Mouse (Mus musculus) intestine, embryonic 15.5 days (tissue): ENCODE results near the gene Dapl1. TPM values are rescaled to one million over a fixed set of nuclear protein-coding genes. Genes with fewer than 3 reads are reported as not detected.
A peak's percentile ranks its signal among the peaks of the same experiment; 100 is the strongest.

Experiments used
- ATAC-seq: fragments of 200-750 bp; cut with Nextera tagmentation; 2 replicates; pipeline ENCODE4 v1.8.0; 2017; ENCODE audit warnings: moderate TSS enrichment, moderate library complexity
- H3K27ac ChIP-seq: fragments of 300-500 bp; sonication (generic); 2 replicates; pipeline ENCODE4 v1.5.1; 2015; ENCODE audit warnings: mild to moderate bottlenecking, inconsistent platforms
- H3K27me3 ChIP-seq: fragments of 300-500 bp; sonication (generic); replicated peaks from 2 replicates; pipeline ENCODE4 v1.6.1; 2015; ENCODE audit warnings: inconsistent platforms
- H3K36me3 ChIP-seq: fragments of 300-500 bp; sonication (generic); 2 replicates; pipeline ENCODE4 v1.6.1; 2015; ENCODE audit warnings: inconsistent platforms
- H3K4me1 ChIP-seq: fragments of 300-500 bp; sonication (generic); replicated peaks from 2 replicates; pipeline ENCODE4 v1.6.1; 2015; ENCODE audit warnings: inconsistent platforms
- H3K4me2 ChIP-seq: fragments of 300-500 bp; sonication (generic); replicated peaks from 2 replicates; pipeline ENCODE4 v1.6.1; 2015; ENCODE audit warnings: mild to moderate bottlenecking, inconsistent platforms
- H3K4me3 ChIP-seq: fragments of 300-500 bp; sonication (generic); replicated peaks from 2 replicates; pipeline ENCODE4 v1.5.1; 2015; ENCODE audit warnings: inconsistent platforms
- H3K9ac ChIP-seq: fragments of 300-500 bp; sonication (generic); 2 replicates; pipeline ENCODE4 v1.6.1; 2015; ENCODE audit warnings: inconsistent platforms
- H3K9me3 ChIP-seq: fragments of 300-500 bp; sonication (generic); 2 replicates; pipeline ENCODE4 v1.6.1; 2016; ENCODE audit warnings: inconsistent platforms
- WGBS: fragments of 180-500 bp; shearing (Covaris S2); methylation state at CpG from one replicate; pipeline ENCODE4 v1.1.7; 2015; 5-methylcytosine and 5-hydroxymethylcytosine counted together
- polyA plus RNA-seq: library from polyadenylated mRNA; unstranded; fragments of >200 nt; fragmentation: Nextera tagmentation; extraction: Ambion mirVana; gene quantifications from 2 replicates; pipeline ENCODE4 v1.2.1, GENCODE M21; 2015

Gene Dapl1
- 0.28 TPM in 1 of 2 replicates, not detected in the other for polyA plus RNA-seq

GRCm38 (mm10) chr2:59484438-59484837 lies at the start of gene Dapl1:
Gene Dapl1 (plus strand): TSS chr2:59484653.
- WGBS, result 55% methylated on average over 9 of the region's 9 CpGs
- no peaks in the 10 kb centered on the region for H3K27me3 ChIP-seq
- no peaks in the 10 kb centered on the region for H3K9me3 ChIP-seq
- no peak for ATAC-seq
- no peaks in the 10 kb centered on the region for H3K36me3 ChIP-seq
- 0 out of 2 replicates have a peak, but pooled peaks cover 2% of the 10 kb centered on the region for H3K4me1 ChIP-seq
- H3K9ac ChIP-seq, result no peak within 1 kb of the TSS
- H3K4me3 ChIP-seq, result no peak within 1 kb of the TSS
- no peak within 1 kb of the TSS for H3K4me2 ChIP-seq
- H3K27ac ChIP-seq, result no peak within 1 kb of the TSS

- Histone ChIP-seq H3K9ac (no peak overlapping the region), H3K4me3 (no peak overlapping the region), H3K4me1 (peaks cover 2% of the 10 kb centered on the region; the same call in 1 of the 2 replicates), H3K9me3 (no peaks in the 10 kb centered on the region), H3K27me3 (no peaks in the 10 kb centered on the region), H3K27ac (no peak overlapping the region), H3K4me2 (no peak overlapping the region), H3K36me3 (no peaks in the 10 kb centered on the region)
- WGBS, result 87% methylated on average over 9 of the region's 9 CpGs
- no peak for ATAC-seq
Measured at GRCm38 (mm10) chr2:59434820-59435219, 49.6 kb upstream of the Dapl1 start.

GRCm38 (mm10) chr2:59437684-59438393 lies 46.6 kb upstream of the Dapl1 start:
- Histone ChIP-seq H3K4me1 (peaks cover 2% of the 10 kb centered on the region; the same call in 1 of the 2 replicates), H3K4me3 (no peak overlapping the region), H3K4me2 (peak overlapping the region; percentile 42), H3K27ac (no peak overlapping the region), H3K9me3 (no peaks in the 10 kb centered on the region), H3K27me3 (no peaks in the 10 kb centered on the region), H3K9ac (no peak overlapping the region), H3K36me3 (no peaks in the 10 kb centered on the region)
- 65% methylated on average over 12 of the region's 12 CpGs for WGBS
- ATAC-seq, result peak; percentile 66

- H3K4me2 ChIP-seq, result peak overlapping the region; percentile 42
- no peak overlapping the region for H3K4me3 ChIP-seq
- H3K36me3 ChIP-seq, result no peaks in the 10 kb centered on the region
- peaks cover 2% of the 10 kb centered on the region; the same call in 1 of the 2 replicates for H3K4me1 ChIP-seq
- 12% methylated on average over 10 of the region's 10 CpGs for WGBS
- no peak overlapping the region for H3K27ac ChIP-seq
- no peaks in the 10 kb centered on the region for H3K27me3 ChIP-seq
- H3K9me3 ChIP-seq, result no peaks in the 10 kb centered on the region
- peak; percentile 78 for ATAC-seq
- no peak overlapping the region for H3K9ac ChIP-seq
Measured at GRCm38 (mm10) chr2:59438479-59438935, 45.9 kb upstream of the Dapl1 start.

GRCm38 (mm10) chr2:59439824-59440223 lies 44.6 kb upstream of the Dapl1 start:
- no peaks in the 10 kb centered on the region for H3K36me3 ChIP-seq
- H3K27me3 ChIP-seq, result no peaks in the 10 kb centered on the region
- H3K4me3 ChIP-seq, result no peak overlapping the region
- H3K4me2 ChIP-seq, result no peak overlapping the region
- 82% methylated on average over 9 of the region's 9 CpGs for WGBS
- peaks cover 2% of the 10 kb centered on the region; the same call in 1 of the 2 replicates for H3K4me1 ChIP-seq
- H3K27ac ChIP-seq, result no peak overlapping the region
- H3K9me3 ChIP-seq, result no peaks in the 10 kb centered on the region
- ATAC-seq, result no peak
- H3K9ac ChIP-seq, result no peak overlapping the region

- Histone ChIP-seq H3K9ac (no peak overlapping the region), H3K4me2 (no peak overlapping the region), H3K4me1 (peaks cover 2% of the 10 kb centered on the region; the same call in 1 of the 2 replicates), H3K36me3 (no peaks in the 10 kb centered on the region), H3K27me3 (no peaks in the 10 kb centered on the region), H3K4me3 (no peak overlapping the region), H3K27ac (no peak overlapping the region), H3K9me3 (no peaks in the 10 kb centered on the region)
- ATAC-seq, result no peak
- WGBS, result 37% methylated on average over 5 of the region's 5 CpGs
Measured at GRCm38 (mm10) chr2:59440481-59440880, 44.0 kb upstream of the Dapl1 start.

- Histone ChIP-seq H3K27ac (no peak overlapping the region), H3K4me1 (peaks cover 2% of the 10 kb centered on the region; the same call in 1 of the 2 replicates), H3K9me3 (no peaks in the 10 kb centered on the region), H3K36me3 (no peaks in the 10 kb centered on the region), H3K4me2 (no peak overlapping the region), H3K27me3 (no peaks in the 10 kb centered on the region), H3K9ac (no peak overlapping the region), H3K4me3 (no peak overlapping the region)
- 83% methylated on average over 5 of the region's 5 CpGs for WGBS
- no peak for ATAC-seq
Measured at GRCm38 (mm10) chr2:59441681-59442080, 42.8 kb upstream of the Dapl1 start.

- H3K4me3 ChIP-seq, result no peak overlapping the region
- no peak overlapping the region for H3K9ac ChIP-seq
- no peak overlapping the region for H3K4me2 ChIP-seq
- no peak overlapping the region for H3K27ac ChIP-seq
- no peaks in the 10 kb centered on the region for H3K27me3 ChIP-seq
- WGBS, result 70% methylated on average over 6 of the region's 6 CpGs
- no peaks in the 10 kb centered on the region for H3K4me1 ChIP-seq
- no peak for ATAC-seq
- H3K36me3 ChIP-seq, result no peaks in the 10 kb centered on the region
- no peaks in the 10 kb centered on the region for H3K9me3 ChIP-seq
Measured at GRCm38 (mm10) chr2:59446671-59447070, 37.8 kb upstream of the Dapl1 start.

- H3K27ac ChIP-seq, result no peak overlapping the region
- H3K4me1 ChIP-seq, result no peaks in the 10 kb centered on the region
- 63% methylated on average over 2 of the region's 2 CpGs for whole genome bisulfite sequencing
- H3K4me2 ChIP-seq, result no peak overlapping the region
- H3K27me3 ChIP-seq, result no peaks in the 10 kb centered on the region
- H3K9me3 ChIP-seq, result no peaks in the 10 kb centered on the region
- H3K4me3 ChIP-seq, result no peak overlapping the region
- H3K9ac ChIP-seq, result no peak overlapping the region
- no peak for ATAC-seq
- H3K36me3 ChIP-seq, result no peaks in the 10 kb centered on the region
Measured at GRCm38 (mm10) chr2:59447712-59448111, 36.7 kb upstream of the Dapl1 start.

GRCm38 (mm10) chr2:59448516-59448915 lies 35.9 kb upstream of the Dapl1 start:
- no peaks in the 10 kb centered on the region for H3K4me1 ChIP-seq
- H3K4me3 ChIP-seq, result no peak overlapping the region
- no peaks in the 10 kb centered on the region for H3K36me3 ChIP-seq
- no peaks in the 10 kb centered on the region for H3K27me3 ChIP-seq
- H3K27ac ChIP-seq, result no peak overlapping the region
- no peaks in the 10 kb centered on the region for H3K9me3 ChIP-seq
- no peak overlapping the region for H3K4me2 ChIP-seq
- no peak for ATAC-seq
- 91% methylated on average over 3 of the region's 3 CpGs for WGBS
- no peak overlapping the region for H3K9ac ChIP-seq

GRCm38 (mm10) chr2:59448921-59449320 lies 35.5 kb upstream of the Dapl1 start:
- no peak overlapping the region for H3K4me3 ChIP-seq
- H3K4me1 ChIP-seq, result no peaks in the 10 kb centered on the region
- H3K36me3 ChIP-seq, result no peaks in the 10 kb centered on the region
- H3K9ac ChIP-seq, result no peak overlapping the region
- H3K4me2 ChIP-seq, result no peak overlapping the region
- ATAC-seq, result no peak
- H3K27me3 ChIP-seq, result no peaks in the 10 kb centered on the region
- no peak overlapping the region for H3K27ac ChIP-seq
- no peaks in the 10 kb centered on the region for H3K9me3 ChIP-seq
- 61% methylated on average over 4 of the region's 4 CpGs for WGBS

- no peaks in the 10 kb centered on the region for H3K9me3 ChIP-seq
- WGBS, result 55% methylated on average over 2 of the region's 2 CpGs
- H3K9ac ChIP-seq, result no peak overlapping the region
- H3K4me2 ChIP-seq, result no peak overlapping the region
- no peaks in the 10 kb centered on the region for H3K4me1 ChIP-seq
- no peak overlapping the region for H3K27ac ChIP-seq
- H3K4me3 ChIP-seq, result no peak overlapping the region
- peak; percentile 71 for ATAC-seq
- no peaks in the 10 kb centered on the region for H3K27me3 ChIP-seq
- no peaks in the 10 kb centered on the region for H3K36me3 ChIP-seq
Measured at GRCm38 (mm10) chr2:59451675-59452074, 32.8 kb upstream of the Dapl1 start.

GRCm38 (mm10) chr2:59452102-59452501 lies 32.4 kb upstream of the Dapl1 start:
- no peaks in the 10 kb centered on the region for H3K4me1 ChIP-seq
- no peak overlapping the region for H3K27ac ChIP-seq
- H3K9me3 ChIP-seq, result no peaks in the 10 kb centered on the region
- no peak overlapping the region for H3K4me3 ChIP-seq
- no peaks in the 10 kb centered on the region for H3K36me3 ChIP-seq
- no peak overlapping the region for H3K9ac ChIP-seq
- WGBS, result 72% methylated on average over 3 of the region's 3 CpGs
- no peaks in the 10 kb centered on the region for H3K27me3 ChIP-seq
- no peak overlapping the region for H3K4me2 ChIP-seq
- peak; percentile 55; the same call in 1 of the 2 replicates for ATAC-seq
